Mouse (Mus musculus): ENCODE results near the gene Stk10. TPM values are rescaled to one million over a fixed set of nuclear protein-coding genes. Genes with fewer than 3 reads are reported as not detected.

Gene Stk10
- polyA plus RNA-seq, 1 experiment from 2014 or later = 3.5 TPM

DNA sequence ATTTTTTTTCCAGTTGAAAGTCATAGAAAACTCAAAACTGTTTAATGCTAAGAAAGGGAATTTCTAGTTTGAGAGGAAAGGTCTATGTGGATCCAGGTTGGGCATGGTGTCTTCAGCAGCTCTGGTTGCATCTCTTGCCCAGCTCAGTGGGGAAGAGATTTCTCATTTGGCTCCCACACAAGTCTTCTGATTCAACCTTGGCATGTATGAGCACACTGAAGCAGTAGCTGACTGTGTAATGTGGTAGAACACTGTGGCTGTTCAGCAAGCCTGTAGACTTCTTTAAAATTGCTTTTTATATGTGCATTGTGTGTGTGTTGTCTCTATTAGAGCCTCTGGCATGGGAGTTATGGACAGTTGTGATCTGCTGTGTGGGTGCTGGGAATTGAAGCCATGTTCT is 133.9 kb downstream of the Stk10 start:
- ATAC-seq (ENCODE audit: low FRiP score, low TSS enrichment) = no peak
- no peak overlapping the region for H3K27ac ChIP-seq (ENCODE audit: low read depth, low read length)
- no peak overlapping the region for H3K9ac ChIP-seq (ENCODE audit: low read depth, low read length)
- H3K9me3 ChIP-seq (ENCODE audit: control insufficient read depth, low read length) = no peaks in the 10 kb centered on the region
- H3K4me2 ChIP-seq (replicated peaks; ENCODE audit: low read depth, low read length) = no peak overlapping the region
- H3K4me1 ChIP-seq (ENCODE audit: control insufficient read depth, insufficient read depth, low read length) = no peaks in the 10 kb centered on the region
- no peaks in the 10 kb centered on the region for H3K27me3 ChIP-seq (ENCODE audit: control insufficient read depth, insufficient read depth, low read length)
- no peaks in the 10 kb centered on the region; the same call in 1 of the 2 replicates for H3K36me3 ChIP-seq (ENCODE audit: control insufficient read depth, insufficient read depth, low read length)
- no peak overlapping the region for H3K4me3 ChIP-seq (ENCODE audit: low read length)

DNA sequence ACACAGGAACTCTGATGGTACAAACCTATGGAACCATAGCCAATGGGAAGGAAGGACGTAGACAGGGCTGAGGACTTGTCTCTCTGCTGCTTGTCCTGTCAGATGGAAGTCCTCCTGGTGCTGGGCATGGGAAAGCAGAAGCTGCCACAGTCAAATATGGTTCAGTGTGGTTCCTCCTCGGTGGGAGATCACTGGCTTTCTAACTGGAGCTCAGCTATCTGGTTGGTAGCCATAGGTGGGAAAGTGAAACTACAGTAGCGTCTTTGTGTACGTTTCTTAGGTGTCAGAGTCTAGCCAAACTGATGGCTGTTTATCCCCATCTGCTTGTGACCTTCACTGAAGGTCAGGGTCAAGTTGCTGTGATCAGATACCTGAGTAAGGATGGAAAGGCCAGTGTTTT is 138.4 kb downstream of the Stk10 start:
- Histone ChIP-seq H3K4me3 (ENCODE audit: low read length) (no peak overlapping the region), H3K9me3 (ENCODE audit: control insufficient read depth, low read length) (no peaks in the 10 kb centered on the region), H3K27ac (ENCODE audit: low read depth, low read length) (no peak overlapping the region), H3K4me1 (ENCODE audit: control insufficient read depth, insufficient read depth, low read length) (0 out of 2 replicates have a peak, but pooled peaks cover 6% of the 10 kb centered on the region), H3K9ac (ENCODE audit: low read depth, low read length) (no peak overlapping the region), H3K4me2 (replicated peaks; ENCODE audit: low read depth, low read length) (no peak overlapping the region), H3K36me3 (ENCODE audit: control insufficient read depth, insufficient read depth, low read length) (no peaks in the 10 kb centered on the region; the same call in 1 of the 2 replicates), H3K27me3 (ENCODE audit: control insufficient read depth, insufficient read depth, low read length) (no peaks in the 10 kb centered on the region)
- WGBS = 78% methylated on average over 4 of the region's 4 CpGs
- no peak for ATAC-seq (ENCODE audit: low FRiP score, low TSS enrichment)

Other genes starting within 250 kb of the Stk10 start
- 2,390 and 2,705 TPM in 2 replicates for gene Hba-a1, start 249.8 kb upstream of the Stk10 start, polyA plus RNA-seq (2014; fragmentation: Nextera tagmentation; extraction: Ambion mirVana)
- gene Hbq1b, start 246.3 kb upstream of the Stk10 start, polyA plus RNA-seq (2014; fragmentation: Nextera tagmentation; extraction: Ambion mirVana) = 0.69 and 1.6 TPM in 2 replicates
- gene Hba-a2, start 236.8 kb upstream of the Stk10 start, polyA plus RNA-seq (2014; fragmentation: Nextera tagmentation; extraction: Ambion mirVana) = 5,998 and 6,905 TPM in 2 replicates
- 0.77 TPM in 1 of 2 replicates, not detected in the other for gene Hbq1a, start 233.2 kb upstream of the Stk10 start, polyA plus RNA-seq (2014; fragmentation: Nextera tagmentation; extraction: Ambion mirVana)
- 19.1 and 25.2 TPM in 2 replicates for gene Sh3pxd2b, start 185.5 kb upstream of the Stk10 start, polyA plus RNA-seq (2014; fragmentation: Nextera tagmentation; extraction: Ambion mirVana)
- gene Ubtd2, start 77.9 kb upstream of the Stk10 start, polyA plus RNA-seq (2014; fragmentation: Nextera tagmentation; extraction: Ambion mirVana) = 47.9 and 61.5 TPM in 2 replicates
- gene Efcab9, start 1.2 kb upstream of the Stk10 start, polyA plus RNA-seq (2014; fragmentation: Nextera tagmentation; extraction: Ambion mirVana) = 0.43 and 0.46 TPM in 2 replicates
- 40.2 and 85.6 TPM in 2 replicates for gene Fbxw11, start 109.4 kb downstream of the Stk10 start, polyA plus RNA-seq (2014; fragmentation: Nextera tagmentation; extraction: Ambion mirVana)